Mouse (Mus musculus) intestine, embryonic 16.5 days (tissue): ENCODE data around the gene Trdmt1. TPM values are rescaled to one million over a fixed set of nuclear protein-coding genes. Genes with fewer than 3 reads are reported as not detected.
"Not testable (repeated sequence)": the region's sequence is repeated elsewhere in the genome, so short reads cannot be mapped to it uniquely, and the experiment has no call there.

Experiments
- ATAC-seq: fragments of 200-750 bp; cut with Nextera tagmentation; 2 replicates; pipeline ENCODE4 v1.8.0; 2017; ENCODE audit warnings: moderate TSS enrichment, moderate library complexity
- H3K27ac ChIP-seq: fragments of 300-500 bp; sonication (generic); 2 replicates; pipeline ENCODE4 v1.5.1; 2014; ENCODE audit warnings: mild to moderate bottlenecking, low read length
- H3K27me3 ChIP-seq: fragments of 300-500 bp; sonication (generic); replicated peaks from 2 replicates; pipeline ENCODE4 v1.6.1; 2014; ENCODE audit warnings: low read length, control low read depth, mixed read lengths; ENCODE audit not compliant: control insufficient read depth, insufficient read depth
- H3K36me3 ChIP-seq: fragments of 300-500 bp; sonication (generic); 2 replicates; pipeline ENCODE4 v1.6.1; 2014; ENCODE audit warnings: low read length, control low read depth; ENCODE audit not compliant: control insufficient read depth, insufficient read depth
- H3K4me1 ChIP-seq: fragments of 300-500 bp; sonication (generic); 2 replicates; pipeline ENCODE4 v1.6.1; 2014; ENCODE audit warnings: low read length, control low read depth, mixed read lengths; ENCODE audit not compliant: control insufficient read depth, insufficient read depth
- H3K4me2 ChIP-seq: fragments of 300-500 bp; sonication (generic); 2 replicates; pipeline ENCODE4 v1.6.1; 2014; ENCODE audit warnings: low read depth, low read length, control low read depth
- H3K4me3 ChIP-seq: fragments of 300-500 bp; sonication (generic); 2 replicates; pipeline ENCODE4 v1.5.1; 2014; ENCODE audit warnings: mild to moderate bottlenecking, low read length
- H3K9ac ChIP-seq: fragments of 300-500 bp; sonication (generic); 2 replicates; pipeline ENCODE4 v1.6.1; 2014; ENCODE audit warnings: low read depth, low read length
- H3K9me3 ChIP-seq: fragments of 300-500 bp; sonication (generic); 2 replicates; pipeline ENCODE4 v1.6.1; 2016; ENCODE audit warnings: low read length, control low read depth; ENCODE audit not compliant: control insufficient read depth
- WGBS: fragments of 180-500 bp; shearing (Covaris S2); extraction: QIAGEN DNeasy Blood & Tissue Kit; methylation state at CpG from one replicate; pipeline ENCODE4 v1.1.7; 2014; 5-methylcytosine and 5-hydroxymethylcytosine counted together
- polyA plus RNA-seq: library from polyadenylated mRNA; unstranded; fragments of >200 nt; fragmentation: Nextera tagmentation; extraction: Ambion mirVana; gene quantifications from 2 replicates; pipeline ENCODE4 v1.2.1, GENCODE M21; 2015

The Trdmt1 gene
- 6.8 and 7.3 TPM in 2 replicates for polyA plus RNA-seq

GRCm38 (mm10) chr2:13544193-13544824, at the start of gene Trdmt1:
Gene Trdmt1, minus strand, starts transcription at chr2:13544668.
- Histone ChIP-seq H3K36me3 (no peaks in the 10 kb centered on the region), H3K4me1 (no peaks in the 10 kb centered on the region), H3K9me3 (no peaks in the 10 kb centered on the region), H3K27me3 (no peaks in the 10 kb centered on the region), H3K9ac (peak within 1 kb of the TSS; percentile 81), H3K4me2 (peak within 1 kb of the TSS; percentile 56), H3K4me3 (peak within 1 kb of the TSS; percentile 63), H3K27ac (peak within 1 kb of the TSS; percentile 90)
- ATAC-seq, result peak; percentile 100
- under 1% methylated on average over 39 of the region's 39 CpGs for WGBS

GRCm38 (mm10) chr2:13593328-13593727, 48.9 kb upstream of the Trdmt1 start:
- H3K9me3 ChIP-seq, result no peaks in the 10 kb centered on the region
- H3K4me1 ChIP-seq, result no peaks in the 10 kb centered on the region
- H3K27me3 ChIP-seq, result no peaks in the 10 kb centered on the region
- no peak overlapping the region for H3K27ac ChIP-seq
- ATAC-seq, result no peak
- H3K36me3 ChIP-seq, result no peaks in the 10 kb centered on the region
- H3K4me3 ChIP-seq, result no peak overlapping the region
- WGBS, result 68% methylated on average over 4 of the region's 4 CpGs
- no peak overlapping the region for H3K4me2 ChIP-seq
- H3K9ac ChIP-seq, result no peak overlapping the region

GRCm38 (mm10) chr2:13583746-13584145, 39.3 kb upstream of the Trdmt1 start:
- H3K4me1 ChIP-seq, H3K36me3 ChIP-seq, ATAC-seq, H3K9ac ChIP-seq, H3K4me3 ChIP-seq, H3K9me3 ChIP-seq, H3K27ac ChIP-seq, H3K4me2 ChIP-seq, H3K27me3 ChIP-seq: not testable (repeated sequence)

GRCm38 (mm10) chr2:13582184-13582583, 37.7 kb upstream of the Trdmt1 start:
- WGBS, result 87% methylated on average over 3 of the region's 3 CpGs
- Histone ChIP-seq H3K27me3 (no peaks in the 10 kb centered on the region), H3K9ac (no peak overlapping the region)

GRCm38 (mm10) chr2:13579991-13580390, 35.5 kb upstream of the Trdmt1 start:
- no peak overlapping the region for H3K27ac ChIP-seq
- ATAC-seq, result no peak
- H3K4me3 ChIP-seq, result no peak overlapping the region
- no peaks in the 10 kb centered on the region for H3K9me3 ChIP-seq
- no peak overlapping the region for H3K4me2 ChIP-seq
- WGBS, result 63% methylated on average over 11 of the region's 11 CpGs
- peaks cover 7% of the 10 kb centered on the region; the same call in 1 of the 2 replicates for H3K4me1 ChIP-seq
- no peaks in the 10 kb centered on the region for H3K27me3 ChIP-seq
- H3K9ac ChIP-seq, result no peak overlapping the region
- H3K36me3 ChIP-seq, result peaks cover 9% of the 10 kb centered on the region

More at GRCm38 (mm10) chr2:13582184-13582583, 37.7 kb upstream of the Trdmt1 start:
- Histone ChIP-seq H3K4me1 (no peaks in the 10 kb centered on the region), H3K36me3 (peaks cover 9% of the 10 kb centered on the region), H3K27ac (no peak overlapping the region), H3K4me3 (no peak overlapping the region), H3K9me3 (no peaks in the 10 kb centered on the region), H3K4me2 (no peak overlapping the region)
- no peak for ATAC-seq

GRCm38 (mm10) chr2:13579315-13579714, 34.8 kb upstream of the Trdmt1 start:
- Histone ChIP-seq H3K9me3 (no peaks in the 10 kb centered on the region), H3K27me3 (no peaks in the 10 kb centered on the region), H3K4me2 (no peak overlapping the region), H3K9ac (no peak overlapping the region), H3K4me1 (peaks cover 7% of the 10 kb centered on the region; the same call in 1 of the 2 replicates), H3K4me3 (no peak overlapping the region), H3K27ac (no peak overlapping the region), H3K36me3 (peaks cover 9% of the 10 kb centered on the region)
- ATAC-seq, result no peak
- 91% methylated on average over 8 of the region's 8 CpGs for WGBS

- no peak overlapping the region for H3K9ac ChIP-seq
- peaks cover 7% of the 10 kb centered on the region; the same call in 1 of the 2 replicates for H3K4me1 ChIP-seq
- H3K9me3 ChIP-seq, result no peaks in the 10 kb centered on the region
- H3K36me3 ChIP-seq, result peaks cover 9% of the 10 kb centered on the region
- ATAC-seq, result no peak
- H3K4me3 ChIP-seq, result no peak overlapping the region
- no peak overlapping the region for H3K27ac ChIP-seq
- WGBS, result 82% methylated on average over 14 of the region's 14 CpGs
- H3K4me2 ChIP-seq, result no peak overlapping the region
- H3K27me3 ChIP-seq, result no peaks in the 10 kb centered on the region
Measured at GRCm38 (mm10) chr2:13578473-13579152, 34.1 kb upstream of the Trdmt1 start.

GRCm38 (mm10) chr2:13577399-13577798, 32.9 kb upstream of the Trdmt1 start:
- WGBS, result 90% methylated on average over 1 of the region's 1 CpGs
- ATAC-seq, result no peak
- no peak overlapping the region for H3K4me3 ChIP-seq
- H3K27ac ChIP-seq, result no peak overlapping the region
- no peak overlapping the region for H3K9ac ChIP-seq
- no peaks in the 10 kb centered on the region for H3K27me3 ChIP-seq
- H3K9me3 ChIP-seq, result no peaks in the 10 kb centered on the region
- peaks cover 9% of the 10 kb centered on the region for H3K36me3 ChIP-seq
- peaks cover 9% of the 10 kb centered on the region; the same call in 1 of the 2 replicates for H3K4me1 ChIP-seq
- H3K4me2 ChIP-seq, result no peak overlapping the region

GRCm38 (mm10) chr2:13575926-13576325, 31.5 kb upstream of the Trdmt1 start:
- Histone ChIP-seq H3K36me3 (peaks cover 6% of the 10 kb centered on the region; the same call in 1 of the 2 replicates), H3K4me2 (peak overlapping the region; percentile 69), H3K4me1 (peaks cover 11% of the 10 kb centered on the region; the same call in 1 of the 2 replicates), H3K9me3 (no peaks in the 10 kb centered on the region), H3K4me3 (peak overlapping the region; percentile 63), H3K27me3 (no peaks in the 10 kb centered on the region), H3K9ac (peak overlapping the region; percentile 80), H3K27ac (no peak overlapping the region)
- WGBS, result 20% methylated on average over 6 of the region's 6 CpGs
- ATAC-seq, result no peak
